In genomic region chr11:98909654-98910053, GRCm38 (mm10) we compare ENCODE assay signal across 8 mouse cellular contexts. TPM values are rescaled to one million over a fixed set of nuclear protein-coding genes. Genes with fewer than 3 reads are reported as not detected.
DNase-seq lines count a peak whose midpoint lies in the region; ATAC-seq and TF ChIP-seq lines count a peak whose summit lies in the region.

No protein-coding gene starts in this region.

- DNase-seq in CD4-positive, CD25-positive, alpha-beta regulatory T cell, adult 2 months (ENCODE audit: low read depth, low spot score): peak; percentile 90
- peak; percentile 42 for DNase-seq in MEL-GATA-1-ER (ENCODE audit: extremely low read depth, low read depth)
- DNase-seq in embryo, embryonic 11 days: peak; percentile 74
- DNase-seq in heart, postnatal 0 days (ENCODE audit: low spot score): peak; percentile 47
- peak; percentile 48 for DNase-seq in layer of hippocampus, adult 9-10 months (ENCODE audit: low spot score)
- DNase-seq in right cerebral cortex, postnatal 36 days (ENCODE audit: low spot score in 2 of 2): peak; percentile 50 to 53
- DNase-seq in yolk sac, embryonic 10.5 days (ENCODE audit: low spot score): no peak

- H3K9me3 ChIP-seq in heart, postnatal 0 days (replicated peaks; ENCODE audit: control insufficient read depth, low read length): no peaks in the 10 kb centered on the region
- H3K9me3 ChIP-seq in lung, embryonic 16.5 days (ENCODE audit: control insufficient read depth, low read length): no peaks in the 10 kb centered on the region

- peak; percentile 72 for TF ChIP-seq CTCF in heart, postnatal 0 days (IDR thresholded peaks at IDR 0.05; ENCODE audit: low read depth)

- no peak for ATAC-seq in heart, postnatal 0 days (ENCODE audit: insufficient read depth, low read depth)
- no peak for ATAC-seq in lung, embryonic 16.5 days (ENCODE audit: low read depth)

- peak overlapping the region; percentile 41 for H3K4me2 ChIP-seq in heart, postnatal 0 days (ENCODE audit: low read depth, low read length)
- peak overlapping the region; percentile 95 for H3K4me2 ChIP-seq in lung, embryonic 16.5 days (ENCODE audit: low read depth, low read length)

- TF ChIP-seq EP300 in heart, postnatal 0 days (IDR thresholded peaks at IDR 0.05; ENCODE audit: low read depth): no peak

- no peak overlapping the region for H3K27ac ChIP-seq in heart, postnatal 0 days (ENCODE audit: low read depth)
- no peak overlapping the region for H3K27ac ChIP-seq in lung, embryonic 16.5 days (ENCODE audit: low read length)

- peaks cover 19% of the 10 kb centered on the region for H3K36me3 ChIP-seq in heart, postnatal 0 days (replicated peaks; ENCODE audit: control insufficient read depth, insufficient read depth, low read length)
- peaks cover 13% of the 10 kb centered on the region for H3K36me3 ChIP-seq in lung, embryonic 16.5 days (ENCODE audit: control insufficient read depth, insufficient read depth, low read length)

- 24% methylated on average over 6 of the region's 6 CpGs for WGBS in heart, postnatal 0 days
- WGBS in lung, embryonic 16.5 days: 19% methylated on average over 6 of the region's 6 CpGs

- no peak overlapping the region for H3K9ac ChIP-seq in heart, postnatal 0 days (replicated peaks; ENCODE audit: low read depth, low read length)
- peak overlapping the region; percentile 40; the same call in 1 of the 2 replicates for H3K9ac ChIP-seq in lung, embryonic 16.5 days (ENCODE audit: low read length)

- H3K27me3 ChIP-seq in heart, postnatal 0 days (ENCODE audit: control insufficient read depth, insufficient read depth, low read length): no peaks in the 10 kb centered on the region
- no peaks in the 10 kb centered on the region for H3K27me3 ChIP-seq in lung, embryonic 16.5 days (ENCODE audit: control insufficient read depth, insufficient read depth, low read depth, low read length)

- H3K4me3 ChIP-seq in heart, postnatal 0 days (ENCODE audit: low read depth, low read length): no peak overlapping the region; the same call in 1 of the 2 replicates
- H3K4me3 ChIP-seq in lung, embryonic 16.5 days (ENCODE audit: low read length): peak overlapping the region; percentile 64

- peaks cover 16% of the 10 kb centered on the region for H3K4me1 ChIP-seq in heart, postnatal 0 days (ENCODE audit: control insufficient read depth, insufficient read depth)
- H3K4me1 ChIP-seq in lung, embryonic 16.5 days (replicated peaks; ENCODE audit: control insufficient read depth, insufficient read depth, low read length): peaks cover 33% of the 10 kb centered on the region

RNA-seq across cellular contexts. Expression of gene Cdc6, which starts 2.1 kb away (rescaled TPM):
- 1.4 and 2.2 TPM in 2 replicates for total RNA-seq in heart, postnatal 0 days (2014; rRNA removed; ENCODE audit: low replicate concordance)
- polyA plus RNA-seq in heart, postnatal 0 days (2015; fragmentation: Nextera tagmentation; extraction: Ambion mirVana): 4.2 and 4.5 TPM in 2 replicates
- polyA plus RNA-seq in lung, embryonic 16.5 days (2015; fragmentation: Nextera tagmentation; extraction: Ambion mirVana): 34.0 and 38.3 TPM in 2 replicates

RNA-seq across cellular contexts. Expression of gene Rara, which starts 18.0 kb away (rescaled TPM):
- total RNA-seq in heart, postnatal 0 days (2014; rRNA removed; ENCODE audit: low replicate concordance): 24.0 and 36.2 TPM in 2 replicates
- 14.7 and 15.8 TPM in 2 replicates for polyA plus RNA-seq in heart, postnatal 0 days (2015; fragmentation: Nextera tagmentation; extraction: Ambion mirVana)
- 35.4 and 37.2 TPM in 2 replicates for polyA plus RNA-seq in lung, embryonic 16.5 days (2015; fragmentation: Nextera tagmentation; extraction: Ambion mirVana)

RNA-seq across cellular contexts. Expression of gene Wipf2, which starts 46.2 kb away (rescaled TPM):
- 3.4 and 6.2 TPM in 2 replicates for total RNA-seq in heart, postnatal 0 days (2014; rRNA removed; ENCODE audit: low replicate concordance)
- 1.5 and 1.8 TPM in 2 replicates for polyA plus RNA-seq in heart, postnatal 0 days (2015; fragmentation: Nextera tagmentation; extraction: Ambion mirVana)
- 4.6 and 4.8 TPM in 2 replicates for polyA plus RNA-seq in lung, embryonic 16.5 days (2015; fragmentation: Nextera tagmentation; extraction: Ambion mirVana)
